Mouse (Mus musculus): Measurements from ENCODE around the gene Unc13b. TPM values are rescaled to one million over a fixed set of nuclear protein-coding genes. Genes with fewer than 3 reads are reported as not detected.

Unc13b gene
- polyA plus RNA-seq, 1 experiment = 0.54 TPM

DNA sequence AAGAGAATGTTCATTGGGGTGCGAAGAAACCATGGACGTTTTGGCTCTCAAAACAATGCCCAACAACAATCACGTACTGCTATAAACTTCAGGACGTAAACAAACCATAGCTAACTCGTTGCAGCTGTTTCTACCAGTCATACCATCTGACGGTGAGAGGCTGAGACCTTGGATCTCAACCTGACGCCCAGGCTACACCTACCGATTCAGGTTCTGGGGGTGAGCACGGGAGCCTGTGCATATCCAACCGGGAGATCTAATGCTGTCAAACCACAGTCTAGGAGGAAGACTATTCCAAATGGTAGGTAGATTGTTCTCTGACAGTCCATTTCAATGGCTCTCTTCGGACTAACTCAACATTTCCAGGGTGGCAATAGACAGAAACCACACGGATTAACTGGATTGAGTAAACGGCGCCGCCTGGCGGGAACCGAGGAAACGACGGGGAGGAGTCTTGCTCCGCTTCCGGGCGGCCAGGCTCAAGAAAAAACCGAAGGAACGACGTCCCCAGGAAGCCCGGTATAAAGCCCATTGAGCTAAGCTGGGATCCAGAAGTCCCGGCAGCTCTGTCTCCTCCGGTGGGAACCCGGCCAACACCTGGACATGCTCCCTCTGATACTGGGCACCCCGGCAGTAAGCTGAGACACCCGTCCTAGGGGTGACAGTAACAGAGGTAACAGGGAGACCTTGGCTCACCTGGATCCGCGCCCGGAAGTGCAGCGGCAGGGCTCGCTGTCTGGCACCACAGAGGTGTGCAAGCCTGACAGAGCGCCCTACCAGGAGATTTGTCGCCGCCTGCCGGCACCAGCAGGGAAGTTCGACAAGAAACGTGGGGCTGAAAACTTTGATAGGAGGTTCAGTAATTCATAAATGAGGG lies 33.4 kb upstream of the Unc13b start, which contains the start of gene Pigo:
Gene Pigo, minus strand, starts transcription at position 736 of the 877 bp plus-strand sequence.
- H3K36me3 ChIP-seq (replicated peaks; ENCODE audit: low read length) = peaks cover 83% of the 10 kb centered on the region
- H3K4me3 ChIP-seq (replicated peaks) = peak within 1 kb of the TSS; percentile 96
- TF ChIP-seq GATA1 (IDR thresholded peaks at IDR 0.05; ENCODE audit: borderline replicate concordance, low read length) = no peak
- TF ChIP-seq FLI1 (IDR thresholded peaks at IDR 0.05; ENCODE audit: low read length) = no peak
- peaks cover 42% of the 10 kb centered on the region for H3K4me1 ChIP-seq
- no peaks in the 10 kb centered on the region for H3K27me3 ChIP-seq (replicated peaks)
- no peaks in the 10 kb centered on the region for H3K9me3 ChIP-seq

DNA sequence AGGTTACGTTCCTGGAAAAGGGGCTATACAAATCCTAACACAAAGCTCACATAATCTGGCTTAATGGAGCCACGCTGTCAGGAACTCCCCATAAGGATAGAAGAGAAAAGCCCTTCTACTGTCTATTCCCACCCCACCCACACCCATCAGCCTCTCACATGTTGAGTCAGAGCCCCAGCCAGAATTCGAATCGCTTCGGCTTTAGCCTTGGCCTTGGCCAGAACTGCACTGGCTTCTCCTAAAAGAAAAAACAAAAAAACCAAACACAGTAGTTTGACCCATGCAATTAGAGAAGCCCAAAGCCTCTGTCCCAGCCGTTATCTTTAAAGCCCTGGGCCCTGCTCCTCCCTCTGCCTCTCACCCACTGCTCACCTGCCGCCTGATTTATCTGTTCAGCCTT lies 29.6 kb upstream of the Unc13b start:
- Histone ChIP-seq H3K4me3 (replicated peaks) (no peak overlapping the region), H3K4me1 (peaks cover 54% of the 10 kb centered on the region), H3K9me3 (no peaks in the 10 kb centered on the region), H3K36me3 (replicated peaks; ENCODE audit: low read length) (peaks cover 68% of the 10 kb centered on the region), H3K27me3 (replicated peaks) (no peaks in the 10 kb centered on the region)
- TF ChIP-seq GATA1 (IDR thresholded peaks at IDR 0.05; ENCODE audit: borderline replicate concordance, low read length) (no peak), FLI1 (IDR thresholded peaks at IDR 0.05; ENCODE audit: low read length) (no peak)

DNA sequence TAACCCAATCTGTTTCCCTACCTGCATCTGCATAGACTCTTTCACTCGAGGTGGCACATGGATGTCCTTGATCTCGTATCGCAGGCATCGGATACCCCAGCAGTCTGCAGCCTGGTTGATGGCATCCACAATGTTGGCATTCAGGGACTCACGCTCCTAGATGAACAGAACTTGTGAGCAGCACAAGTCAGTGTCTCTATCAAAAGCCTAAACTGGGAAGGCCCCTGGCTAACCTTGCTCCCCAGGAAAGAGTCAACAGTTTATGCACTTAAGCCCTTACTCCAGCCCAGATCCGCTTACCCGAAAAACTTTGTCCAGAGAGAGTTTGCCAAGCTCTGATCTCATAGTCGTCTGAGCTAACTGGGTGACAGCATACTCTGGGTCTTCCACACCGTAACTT lies 29.0 kb upstream of the Unc13b start:
- Histone ChIP-seq H3K27me3 (replicated peaks) (no peaks in the 10 kb centered on the region), H3K9me3 (no peaks in the 10 kb centered on the region), H3K4me3 (replicated peaks) (peak overlapping the region; percentile 96), H3K36me3 (replicated peaks; ENCODE audit: low read length) (peaks cover 68% of the 10 kb centered on the region), H3K4me1 (peaks cover 51% of the 10 kb centered on the region)
- TF ChIP-seq GATA1 (IDR thresholded peaks at IDR 0.05; ENCODE audit: borderline replicate concordance, low read length) (no peak), FLI1 (IDR thresholded peaks at IDR 0.05; ENCODE audit: low read length) (no peak)

DNA sequence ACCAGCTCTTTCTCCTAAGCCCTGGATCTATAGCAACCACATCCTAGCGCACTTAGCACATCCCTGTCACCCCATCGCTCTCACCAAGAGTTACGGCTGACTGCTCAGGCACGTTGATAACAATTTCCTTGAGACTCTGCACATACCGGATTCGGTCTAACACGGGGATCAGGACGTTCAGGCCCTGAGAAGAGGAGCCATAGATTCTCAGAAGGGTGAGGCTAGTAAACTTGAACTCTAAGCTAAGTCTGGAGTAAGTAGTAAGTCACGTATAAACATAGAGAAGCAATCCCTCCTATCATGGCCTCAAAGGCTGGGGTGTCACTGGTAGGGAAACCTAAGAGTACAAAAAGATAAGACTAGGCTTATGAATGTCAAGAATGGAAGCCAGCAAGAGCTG lies 28.4 kb upstream of the Unc13b start:
- no peaks in the 10 kb centered on the region for H3K9me3 ChIP-seq
- H3K4me1 ChIP-seq = peaks cover 46% of the 10 kb centered on the region

DNA sequence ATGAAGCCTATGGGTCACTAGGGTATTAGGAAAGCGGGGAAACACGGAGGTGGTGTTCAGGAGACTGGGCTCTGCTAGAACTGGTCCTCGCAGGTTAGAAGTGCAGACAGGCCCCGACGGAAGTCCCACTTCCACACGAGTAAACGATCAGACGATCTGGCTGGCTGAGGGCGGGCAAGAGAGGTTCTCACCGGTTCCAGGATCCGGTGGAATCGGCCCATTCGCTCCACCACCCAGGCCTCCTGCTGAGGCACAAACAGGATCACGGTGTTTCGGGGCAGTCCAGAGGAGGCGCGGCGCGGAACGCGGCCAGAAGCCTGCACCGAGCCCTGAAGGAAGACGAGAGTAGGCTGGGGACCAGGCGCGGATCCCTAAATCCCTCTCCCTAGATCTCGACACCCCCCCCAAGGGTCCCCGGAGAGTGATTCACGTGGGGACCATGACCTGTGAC lies 27.9 kb upstream of the Unc13b start:
- no peaks in the 10 kb centered on the region for H3K27me3 ChIP-seq (replicated peaks)
- H3K9me3 ChIP-seq = no peaks in the 10 kb centered on the region
- peaks cover 45% of the 10 kb centered on the region for H3K4me1 ChIP-seq
- peaks cover 78% of the 10 kb centered on the region for H3K36me3 ChIP-seq (replicated peaks; ENCODE audit: low read length)
- TF ChIP-seq FLI1 (IDR thresholded peaks at IDR 0.05; ENCODE audit: low read length) = no peak
- no peak for TF ChIP-seq GATA1 (IDR thresholded peaks at IDR 0.05; ENCODE audit: borderline replicate concordance, low read length)
- H3K4me3 ChIP-seq (replicated peaks) = peak overlapping the region; percentile 96

More for the DNA sequence above, 28.4 kb upstream of the Unc13b start:
- Histone ChIP-seq H3K27me3 (replicated peaks) (no peaks in the 10 kb centered on the region), H3K4me3 (replicated peaks) (peak overlapping the region; percentile 96), H3K36me3 (replicated peaks; ENCODE audit: low read length) (peaks cover 73% of the 10 kb centered on the region)
- TF ChIP-seq FLI1 (IDR thresholded peaks at IDR 0.05; ENCODE audit: low read length) = no peak
- no peak for TF ChIP-seq GATA1 (IDR thresholded peaks at IDR 0.05; ENCODE audit: borderline replicate concordance, low read length)

DNA sequence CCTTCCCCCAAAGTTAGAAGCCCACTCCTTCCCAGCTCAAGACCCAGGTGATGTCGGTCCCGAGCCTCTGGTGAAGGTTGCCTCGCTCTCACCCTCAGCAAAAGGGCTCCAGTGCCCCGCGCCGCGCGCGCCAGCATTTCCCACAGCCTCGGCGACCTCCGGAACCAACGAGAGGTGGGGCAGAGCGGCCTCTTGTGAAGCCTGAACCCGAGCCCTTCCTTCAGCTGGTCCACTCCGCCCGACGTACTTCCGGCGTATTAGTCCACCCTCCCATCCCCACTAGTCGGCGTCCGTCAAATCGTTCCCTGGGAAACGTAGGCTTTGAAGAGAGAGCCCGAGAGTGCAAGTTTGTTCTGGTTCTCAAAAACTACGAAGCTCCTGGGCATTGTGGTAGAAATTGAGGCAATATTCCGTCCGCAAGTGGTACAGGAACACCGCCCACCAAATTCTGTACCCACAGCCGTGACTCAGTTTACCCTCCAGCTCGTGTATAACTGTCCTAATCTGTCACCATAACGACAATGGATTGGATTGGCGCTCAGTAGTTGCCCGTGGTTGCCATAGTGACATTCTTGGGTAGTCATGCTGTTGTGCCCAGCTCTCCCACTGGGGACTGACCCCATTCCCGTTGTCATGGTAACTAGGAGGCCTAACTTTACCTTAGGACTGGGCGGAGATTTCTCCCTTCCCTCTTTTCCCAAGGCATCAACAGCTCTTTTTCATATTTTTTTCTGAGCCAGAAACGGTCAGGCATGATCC lies 27.3 kb upstream of the Unc13b start, which contains the start of gene Stoml2:
Gene Stoml2, minus strand, starts transcription at position 474 of the 759 bp plus-strand sequence.
- Histone ChIP-seq H3K36me3 (replicated peaks; ENCODE audit: low read length) (peaks cover 84% of the 10 kb centered on the region), H3K27me3 (replicated peaks) (no peaks in the 10 kb centered on the region), H3K4me3 (replicated peaks) (peak within 1 kb of the TSS; percentile 96), H3K4me1 (peaks cover 48% of the 10 kb centered on the region), H3K9me3 (no peaks in the 10 kb centered on the region)
- TF ChIP-seq FLI1 (IDR thresholded peaks at IDR 0.05; ENCODE audit: low read length) = no peak
- TF ChIP-seq GATA1 (IDR thresholded peaks at IDR 0.05; ENCODE audit: borderline replicate concordance, low read length) = no peak

DNA sequence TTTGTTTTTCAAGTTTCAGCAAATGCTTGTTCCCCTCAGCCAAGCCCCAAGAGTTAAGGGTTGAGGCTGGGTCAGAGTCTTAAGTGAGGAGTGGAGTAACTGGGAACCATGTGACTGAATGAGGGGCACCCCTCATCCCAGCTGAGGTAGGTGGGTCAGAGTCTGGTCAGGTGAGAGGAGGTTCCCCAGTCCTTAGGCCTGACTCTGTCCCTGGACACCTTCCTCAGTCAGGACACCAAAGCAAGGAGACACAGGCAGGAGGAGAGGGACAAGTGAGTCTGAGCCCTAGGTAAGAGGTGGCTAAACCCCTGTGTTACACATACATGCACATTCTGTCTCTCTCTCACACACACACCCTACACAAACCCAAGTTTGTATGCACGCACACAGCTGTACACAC lies 26.3 kb upstream of the Unc13b start:
- Histone ChIP-seq H3K36me3 (replicated peaks; ENCODE audit: low read length) (peaks cover 84% of the 10 kb centered on the region), H3K9me3 (no peaks in the 10 kb centered on the region), H3K4me1 (peaks cover 59% of the 10 kb centered on the region), H3K27me3 (replicated peaks) (no peaks in the 10 kb centered on the region), H3K4me3 (replicated peaks) (peak overlapping the region; percentile 23)
- TF ChIP-seq GATA1 (IDR thresholded peaks at IDR 0.05; ENCODE audit: borderline replicate concordance, low read length) (no peak), FLI1 (IDR thresholded peaks at IDR 0.05; ENCODE audit: low read length) (no peak)

DNA sequence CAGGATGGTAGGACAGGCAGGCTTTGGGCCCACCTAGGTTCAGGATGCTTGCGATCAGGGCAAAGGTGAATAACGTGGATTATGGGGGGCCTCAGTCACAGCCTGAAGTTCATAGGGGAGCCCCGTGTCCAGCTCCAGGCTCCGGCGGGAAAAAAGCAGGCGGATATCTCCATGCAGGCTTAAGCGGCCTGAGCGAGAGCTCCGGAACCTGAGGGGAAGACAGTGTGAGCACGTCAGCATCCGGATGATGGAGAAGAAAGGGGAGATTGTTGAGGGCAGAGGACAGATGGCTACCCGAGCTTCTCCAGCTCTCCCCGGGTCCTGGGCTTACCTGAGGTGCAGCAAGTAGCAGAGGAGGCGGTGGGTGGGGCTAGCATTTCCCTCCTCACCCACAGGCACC lies 25.3 kb upstream of the Unc13b start:
- H3K27me3 ChIP-seq (replicated peaks) = no peaks in the 10 kb centered on the region
- H3K4me3 ChIP-seq (replicated peaks) = no peak overlapping the region
- no peaks in the 10 kb centered on the region for H3K9me3 ChIP-seq
- H3K36me3 ChIP-seq (replicated peaks; ENCODE audit: low read length) = peaks cover 74% of the 10 kb centered on the region
- peaks cover 67% of the 10 kb centered on the region for H3K4me1 ChIP-seq
- TF ChIP-seq FLI1 (IDR thresholded peaks at IDR 0.05; ENCODE audit: low read length) = no peak
- TF ChIP-seq GATA1 (IDR thresholded peaks at IDR 0.05; ENCODE audit: borderline replicate concordance, low read length) = no peak

DNA sequence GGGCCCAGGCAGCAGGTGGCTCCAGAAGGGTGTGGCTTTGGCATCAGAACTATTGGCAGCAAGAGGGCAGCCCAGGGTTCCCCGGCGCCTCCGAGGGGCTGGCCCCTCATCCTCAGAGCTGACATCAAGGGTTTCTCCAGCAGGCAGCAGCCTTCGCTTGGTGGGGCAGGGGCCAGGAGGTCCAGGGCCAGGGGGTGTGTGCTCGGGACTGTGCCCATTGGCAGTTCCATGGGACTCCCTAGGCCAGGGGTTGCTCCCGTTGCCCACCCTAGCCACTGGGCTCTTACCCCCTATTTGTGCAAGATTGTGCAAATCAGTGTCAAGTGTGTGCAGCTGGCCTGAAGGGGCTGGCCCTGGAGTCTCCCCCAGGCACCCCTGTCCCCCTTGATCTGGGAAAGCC lies 22.9 kb upstream of the Unc13b start:
- Histone ChIP-seq H3K9me3 (no peaks in the 10 kb centered on the region), H3K4me1 (peaks cover 73% of the 10 kb centered on the region), H3K36me3 (replicated peaks; ENCODE audit: low read length) (peaks cover 53% of the 10 kb centered on the region), H3K27me3 (replicated peaks) (no peaks in the 10 kb centered on the region), H3K4me3 (replicated peaks) (no peak overlapping the region)
- TF ChIP-seq FLI1 (IDR thresholded peaks at IDR 0.05; ENCODE audit: low read length) (no peak), GATA1 (IDR thresholded peaks at IDR 0.05; ENCODE audit: borderline replicate concordance, low read length) (no peak)
